Mouse (Mus musculus) limb, embryonic 12.5 days (tissue): ENCODE measurements at regions not wholly inside any gene's neighbourhood (a gene's known extent, or its start where the extent isn't known, plus 50 kb on each side); places are given as distances from the start of the nearest gene placed in this dataset.

Source experiments
- ATAC-seq: fragments of 200-750 bp; cut with Nextera tagmentation; 2 replicates; pipeline ENCODE4 v1.8.0; 2017; ENCODE audit warnings: low read depth, moderate TSS enrichment; ENCODE audit not compliant: insufficient number of reproducible peaks, insufficient read depth, low FRiP score, low TSS enrichment
- H3K27ac ChIP-seq: fragments of 300-500 bp; sonication (generic); 2 replicates; pipeline ENCODE4 v1.5.1; 2016; ENCODE audit warnings: mild to moderate bottlenecking, moderate library complexity
- H3K27me3 ChIP-seq: fragments of 300-500 bp; sonication (generic); 2 replicates; pipeline ENCODE4 v1.6.1; 2016; ENCODE audit warnings: mild to moderate bottlenecking, moderate library complexity
- H3K36me3 ChIP-seq: fragments of 300-500 bp; sonication (generic); 2 replicates; pipeline ENCODE4 v1.6.1; 2016; ENCODE audit warnings: mild to moderate bottlenecking, moderate library complexity
- H3K4me1 ChIP-seq: fragments of 300-500 bp; sonication (generic); replicated peaks from 2 replicates; pipeline ENCODE4 v1.6.1; 2016
- H3K4me2 ChIP-seq: fragments of 300-500 bp; sonication (generic); 2 replicates; pipeline ENCODE4 v1.6.1; 2016; ENCODE audit warnings: mild to moderate bottlenecking, moderate library complexity
- H3K4me3 ChIP-seq: fragments of 300-500 bp; sonication (generic); replicated peaks from 2 replicates; pipeline ENCODE4 v1.5.1; 2016; ENCODE audit warnings: mild to moderate bottlenecking
- H3K9ac ChIP-seq: fragments of 300-500 bp; sonication (generic); replicated peaks from 2 replicates; pipeline ENCODE4 v1.6.1; 2016; ENCODE audit warnings: mild to moderate bottlenecking, moderate library complexity
- H3K9me3 ChIP-seq: fragments of 300-500 bp; sonication (generic); 2 replicates; pipeline ENCODE4 v1.6.1; 2016; ENCODE audit warnings: mild to moderate bottlenecking, moderate library complexity
- WGBS: fragments of 180-500 bp; shearing (Covaris S2); methylation state at CpG from one replicate; pipeline ENCODE4 v1.1.7; 2016; 5-methylcytosine and 5-hydroxymethylcytosine counted together

DNA sequence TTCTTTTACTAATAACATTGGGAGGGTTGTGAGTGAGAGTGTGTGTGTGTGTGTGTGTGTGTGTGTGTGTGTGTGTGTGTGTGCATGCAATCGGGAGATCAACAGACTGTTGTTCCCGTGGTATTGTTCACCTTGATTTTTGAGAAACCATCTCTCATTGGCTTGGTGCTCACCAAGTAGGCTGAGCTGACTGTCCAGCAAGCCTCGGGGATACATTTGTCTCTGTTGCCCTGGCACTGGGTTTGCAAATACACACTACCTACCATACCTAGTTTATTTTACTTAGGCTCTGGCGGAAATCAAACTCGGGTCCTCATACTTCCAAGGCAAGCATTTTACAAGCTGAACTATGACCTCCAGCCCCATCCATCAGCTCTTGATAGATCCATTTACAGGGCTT, 306.0 kb upstream of the Ppargc1a start:
- H3K4me3 ChIP-seq = no peak overlapping the region
- no peaks in the 10 kb centered on the region for H3K9me3 ChIP-seq
- no peak overlapping the region for H3K9ac ChIP-seq
- no peak for ATAC-seq
- peaks cover 11% of the 10 kb centered on the region; the same call in 1 of the 2 replicates for H3K4me1 ChIP-seq
- no peaks in the 10 kb centered on the region for H3K27me3 ChIP-seq
- H3K4me2 ChIP-seq = no peak overlapping the region
- WGBS = 83% methylated on average over 5 of the region's 5 CpGs
- H3K27ac ChIP-seq = no peak overlapping the region
- H3K36me3 ChIP-seq = no peaks in the 10 kb centered on the region

DNA sequence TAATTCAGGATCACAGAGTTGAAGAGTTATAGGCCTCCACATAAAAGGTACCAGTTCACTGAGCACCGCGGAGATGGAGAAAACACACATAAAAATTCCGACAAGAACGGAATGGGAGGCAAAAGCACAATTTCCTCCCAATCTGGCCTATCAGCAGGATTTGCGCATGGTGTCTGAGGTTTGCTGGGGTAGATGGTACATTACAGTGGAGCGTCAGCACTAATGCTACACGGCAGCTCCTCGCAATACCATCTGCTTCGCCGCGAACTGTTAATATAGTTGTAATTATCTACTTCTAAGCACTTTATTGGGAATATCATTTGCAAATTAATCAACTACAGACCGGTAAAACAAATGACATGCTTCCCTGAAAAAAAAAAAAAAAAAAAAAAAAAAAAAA, 304.2 kb upstream of the Ppargc1a start:
- no peaks in the 10 kb centered on the region for H3K27me3 ChIP-seq
- no peaks in the 10 kb centered on the region for H3K36me3 ChIP-seq
- no peak overlapping the region for H3K27ac ChIP-seq
- H3K4me2 ChIP-seq = no peak overlapping the region
- peaks cover 11% of the 10 kb centered on the region; the same call in 1 of the 2 replicates for H3K4me1 ChIP-seq
- H3K4me3 ChIP-seq = no peak overlapping the region
- H3K9me3 ChIP-seq = no peaks in the 10 kb centered on the region
- ATAC-seq = no peak
- H3K9ac ChIP-seq = no peak overlapping the region
- 82% methylated on average over 12 of the region's 12 CpGs for WGBS

DNA sequence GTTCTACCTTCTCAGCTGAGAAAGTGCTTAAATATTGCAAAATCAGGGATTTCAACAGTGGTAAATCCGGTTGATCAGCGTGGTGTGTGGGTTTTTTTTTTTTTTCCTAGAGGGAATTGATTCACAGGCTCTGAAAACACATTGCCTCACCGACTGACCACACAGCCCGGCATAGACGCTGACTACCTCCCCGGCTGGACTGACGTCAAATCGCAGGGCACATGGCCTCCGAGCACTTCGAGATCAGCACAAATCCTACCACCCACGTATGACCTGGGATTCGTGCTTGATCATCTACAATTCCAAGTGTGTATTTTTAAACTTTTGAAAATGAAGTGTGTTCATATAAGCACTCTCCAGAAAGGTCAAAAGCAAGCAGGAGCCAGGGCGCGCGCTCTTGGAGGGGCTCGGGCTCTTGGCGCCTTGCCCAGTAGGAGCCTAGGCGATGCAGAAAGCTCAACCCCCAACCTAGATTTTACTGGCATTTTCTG, 300.7 kb upstream of the Ppargc1a start:
- H3K4me3 ChIP-seq = no peak overlapping the region
- WGBS = 73% methylated on average over 18 of the region's 18 CpGs
- H3K27me3 ChIP-seq = no peaks in the 10 kb centered on the region
- H3K4me1 ChIP-seq = peaks cover 11% of the 10 kb centered on the region; the same call in 1 of the 2 replicates
- no peak overlapping the region for H3K9ac ChIP-seq
- no peaks in the 10 kb centered on the region for H3K9me3 ChIP-seq
- no peaks in the 10 kb centered on the region for H3K36me3 ChIP-seq
- ATAC-seq = peak; percentile 75; the same call in 1 of the 2 replicates
- no peak overlapping the region for H3K4me2 ChIP-seq
- no peak overlapping the region for H3K27ac ChIP-seq

DNA sequence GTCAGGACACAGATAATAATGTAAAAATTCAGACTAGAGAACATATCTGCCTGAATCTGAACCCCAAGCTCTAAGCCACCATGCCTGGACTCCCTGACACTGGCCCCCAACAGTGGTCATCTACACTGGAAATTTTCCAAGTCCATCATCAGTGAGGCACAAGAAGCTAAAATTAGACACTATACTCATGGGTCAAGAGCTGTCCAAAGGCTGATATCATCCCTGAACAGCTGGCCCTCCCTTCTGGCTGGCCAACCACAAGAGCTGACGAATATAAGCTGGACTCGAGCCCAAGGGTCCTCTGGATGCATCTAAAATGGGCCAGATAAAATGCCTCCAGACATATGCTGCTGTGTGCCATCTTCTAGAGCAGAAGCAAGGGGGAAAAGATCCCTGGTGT, 298.5 kb upstream of the Ppargc1a start:
- H3K4me2 ChIP-seq = no peak overlapping the region
- 83% methylated on average over 2 of the region's 2 CpGs for WGBS
- H3K4me3 ChIP-seq = no peak overlapping the region
- no peaks in the 10 kb centered on the region for H3K36me3 ChIP-seq
- peaks cover 5% of the 10 kb centered on the region; the same call in 1 of the 2 replicates for H3K4me1 ChIP-seq
- H3K27me3 ChIP-seq = no peaks in the 10 kb centered on the region
- ATAC-seq = no peak
- H3K27ac ChIP-seq = no peak overlapping the region
- H3K9ac ChIP-seq = no peak overlapping the region
- no peaks in the 10 kb centered on the region for H3K9me3 ChIP-seq

DNA sequence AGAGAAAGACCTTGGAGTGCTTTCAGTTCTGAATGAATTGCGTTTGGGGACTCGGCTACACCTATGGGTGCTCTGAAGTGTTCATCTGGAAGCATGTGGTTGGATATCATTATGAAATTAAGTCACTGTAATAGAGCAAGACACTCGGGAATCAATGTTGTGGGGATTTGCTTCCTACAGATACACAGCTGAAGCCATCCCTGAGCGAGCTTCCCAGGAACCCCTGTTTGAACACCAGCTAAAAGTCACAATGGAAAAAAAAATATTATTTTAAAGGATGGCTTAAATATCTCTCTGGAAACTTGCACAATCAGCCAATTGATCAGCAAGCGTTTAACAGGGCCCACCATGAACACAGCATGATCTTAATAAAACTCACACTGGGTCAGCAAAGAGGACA, 293.0 kb upstream of the Ppargc1a start:
- Histone ChIP-seq H3K36me3 (no peaks in the 10 kb centered on the region), H3K9me3 (no peaks in the 10 kb centered on the region), H3K4me1 (no peaks in the 10 kb centered on the region), H3K4me3 (no peak overlapping the region), H3K9ac (no peak overlapping the region), H3K27ac (no peak overlapping the region), H3K27me3 (no peaks in the 10 kb centered on the region), H3K4me2 (no peak overlapping the region)
- WGBS = 90% methylated on average over 5 of the region's 5 CpGs
- no peak for ATAC-seq

DNA sequence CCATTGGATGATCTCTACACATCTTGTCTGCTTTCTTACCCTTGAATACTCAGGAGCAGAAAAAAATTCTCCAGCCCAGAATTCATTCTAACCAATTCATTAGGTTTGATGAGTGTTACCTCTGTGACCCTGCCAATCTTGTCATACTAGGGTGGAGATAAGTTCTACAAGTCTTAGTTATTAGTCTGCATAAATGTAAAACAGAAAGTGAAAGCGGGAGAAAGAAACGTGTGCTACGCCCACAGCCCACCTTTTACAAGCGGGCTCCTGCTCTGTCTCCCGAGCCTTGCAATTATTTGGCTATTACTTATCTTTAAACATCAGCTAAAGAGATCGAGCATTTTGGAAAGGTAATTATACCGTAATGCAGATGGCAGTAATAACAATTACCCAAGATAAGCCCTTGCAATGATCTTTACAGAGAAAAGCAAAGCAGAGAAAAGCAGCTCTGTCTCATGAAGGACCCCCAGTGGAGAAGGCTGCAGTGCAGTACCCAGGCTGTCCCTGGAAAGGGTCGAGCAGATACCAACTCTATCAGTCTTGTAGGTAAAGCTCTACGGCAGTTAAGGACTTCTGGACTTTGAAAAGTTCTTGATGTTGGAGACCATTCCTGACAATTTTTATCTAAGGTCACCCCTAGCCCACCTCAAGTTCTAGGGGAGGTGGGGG, 286.1 kb upstream of the Ppargc1a start:
- Histone ChIP-seq H3K27ac (no peak overlapping the region), H3K27me3 (no peaks in the 10 kb centered on the region), H3K4me1 (no peaks in the 10 kb centered on the region), H3K4me2 (peak overlapping the region; percentile 41), H3K9me3 (no peaks in the 10 kb centered on the region), H3K4me3 (no peak overlapping the region; the same call in 1 of the 2 replicates), H3K9ac (no peak overlapping the region), H3K36me3 (no peaks in the 10 kb centered on the region)
- ATAC-seq = no peak
- 40% methylated on average over 9 of the region's 9 CpGs for WGBS

DNA sequence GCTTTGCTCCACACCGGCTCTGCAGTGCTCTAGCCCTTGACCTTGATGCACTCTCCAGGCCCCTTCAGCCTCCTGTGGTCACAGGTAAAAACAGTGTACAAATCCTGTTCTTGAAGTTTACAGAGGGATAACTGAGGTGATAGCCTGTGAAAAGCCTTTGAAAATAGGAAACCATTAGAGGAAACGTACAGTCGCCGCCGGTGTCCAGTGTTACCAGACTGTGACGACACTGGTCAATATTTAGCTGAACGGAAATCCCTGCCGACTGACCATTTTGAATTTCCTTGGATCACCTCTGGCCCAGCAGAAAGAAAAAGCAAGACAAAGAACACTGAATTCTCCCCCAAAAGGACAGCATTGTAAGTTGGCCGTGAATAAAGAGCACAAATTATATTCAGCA, 282.6 kb upstream of the Ppargc1a start:
- H3K4me1 ChIP-seq = no peaks in the 10 kb centered on the region
- 89% methylated on average over 9 of the region's 9 CpGs for WGBS
- no peaks in the 10 kb centered on the region for H3K9me3 ChIP-seq
- no peaks in the 10 kb centered on the region for H3K36me3 ChIP-seq
- no peak overlapping the region for H3K4me3 ChIP-seq
- no peak overlapping the region for H3K27ac ChIP-seq
- no peak overlapping the region for H3K9ac ChIP-seq
- H3K27me3 ChIP-seq = no peaks in the 10 kb centered on the region
- no peak for ATAC-seq
- H3K4me2 ChIP-seq = no peak overlapping the region

DNA sequence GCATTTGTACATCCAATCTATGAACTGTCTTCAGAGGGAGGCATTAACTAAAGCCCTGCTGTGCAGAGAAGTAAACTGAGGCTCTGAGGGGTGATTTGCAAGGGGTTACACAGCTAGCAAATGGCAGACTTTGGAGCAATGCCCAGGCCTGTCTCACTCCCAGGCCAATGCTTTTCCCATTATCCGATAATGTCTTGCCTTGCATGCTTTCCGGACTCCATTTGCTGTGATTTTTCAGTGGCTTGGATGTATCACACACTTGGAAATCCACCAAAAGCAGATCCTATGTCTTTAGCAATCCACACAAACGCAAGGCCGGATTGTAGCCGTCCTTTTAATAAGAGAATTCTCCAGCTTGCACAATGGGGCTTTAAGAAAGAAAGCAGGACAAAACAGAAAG, 281.7 kb upstream of the Ppargc1a start:
- no peaks in the 10 kb centered on the region for H3K27me3 ChIP-seq
- H3K9ac ChIP-seq = no peak overlapping the region
- no peak overlapping the region for H3K4me3 ChIP-seq
- WGBS = 89% methylated on average over 5 of the region's 5 CpGs
- no peak for ATAC-seq
- H3K4me2 ChIP-seq = no peak overlapping the region
- H3K27ac ChIP-seq = no peak overlapping the region
- H3K36me3 ChIP-seq = no peaks in the 10 kb centered on the region
- H3K4me1 ChIP-seq = no peaks in the 10 kb centered on the region
- H3K9me3 ChIP-seq = no peaks in the 10 kb centered on the region

DNA sequence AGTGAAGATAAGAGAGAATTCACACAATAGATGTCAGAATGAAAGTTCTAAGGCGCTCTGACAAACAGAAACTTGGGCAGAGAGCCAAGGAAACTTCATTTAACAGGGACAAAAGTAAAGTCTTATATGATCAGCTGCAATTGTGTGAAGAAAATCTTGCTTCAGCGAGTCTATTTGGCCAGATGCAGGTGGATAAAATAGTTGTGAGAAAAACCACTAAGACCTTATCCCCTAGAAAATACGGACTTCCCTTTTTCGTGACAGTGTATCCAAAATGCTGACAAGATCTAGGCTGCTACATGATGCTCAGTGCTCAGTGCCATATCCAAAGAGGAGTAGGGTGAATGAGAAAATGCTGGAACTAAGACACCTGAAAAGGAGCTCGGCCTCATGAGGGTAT, 274.7 kb upstream of the Ppargc1a start:
- Histone ChIP-seq H3K36me3 (no peaks in the 10 kb centered on the region), H3K9ac (no peak overlapping the region), H3K9me3 (no peaks in the 10 kb centered on the region), H3K27me3 (no peaks in the 10 kb centered on the region; the same call in 1 of the 2 replicates), H3K27ac (no peak overlapping the region), H3K4me3 (no peak overlapping the region), H3K4me2 (no peak overlapping the region), H3K4me1 (peaks cover 7% of the 10 kb centered on the region; the same call in 1 of the 2 replicates)
- ATAC-seq = no peak
- 87% methylated on average over 5 of the region's 5 CpGs for WGBS

DNA sequence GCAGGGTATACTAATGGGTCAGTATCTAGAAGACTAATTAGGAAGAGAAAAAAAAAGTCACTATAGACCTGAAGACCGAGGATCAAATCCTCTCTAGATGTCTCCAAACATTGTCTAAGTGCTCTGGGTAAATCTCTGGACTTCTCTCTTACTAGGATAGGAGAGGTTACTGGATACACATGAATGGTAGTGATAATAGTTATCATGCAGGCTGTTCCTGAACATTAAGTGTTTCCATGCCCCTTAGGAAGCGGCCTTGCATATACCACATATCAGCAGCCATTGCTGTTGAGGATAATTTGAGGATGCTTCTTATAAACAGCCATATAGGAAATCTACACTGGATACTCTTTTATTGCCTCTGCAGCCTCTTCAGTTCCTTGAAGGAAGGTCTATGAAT, 274.2 kb upstream of the Ppargc1a start:
- Histone ChIP-seq H3K4me3 (no peak overlapping the region), H3K4me1 (peaks cover 7% of the 10 kb centered on the region; the same call in 1 of the 2 replicates), H3K9ac (no peak overlapping the region), H3K9me3 (no peaks in the 10 kb centered on the region), H3K27me3 (no peaks in the 10 kb centered on the region; the same call in 1 of the 2 replicates), H3K36me3 (no peaks in the 10 kb centered on the region), H3K27ac (no peak overlapping the region), H3K4me2 (no peak overlapping the region)
- 90% methylated on average over 2 of the region's 2 CpGs for WGBS
- no peak for ATAC-seq

DNA sequence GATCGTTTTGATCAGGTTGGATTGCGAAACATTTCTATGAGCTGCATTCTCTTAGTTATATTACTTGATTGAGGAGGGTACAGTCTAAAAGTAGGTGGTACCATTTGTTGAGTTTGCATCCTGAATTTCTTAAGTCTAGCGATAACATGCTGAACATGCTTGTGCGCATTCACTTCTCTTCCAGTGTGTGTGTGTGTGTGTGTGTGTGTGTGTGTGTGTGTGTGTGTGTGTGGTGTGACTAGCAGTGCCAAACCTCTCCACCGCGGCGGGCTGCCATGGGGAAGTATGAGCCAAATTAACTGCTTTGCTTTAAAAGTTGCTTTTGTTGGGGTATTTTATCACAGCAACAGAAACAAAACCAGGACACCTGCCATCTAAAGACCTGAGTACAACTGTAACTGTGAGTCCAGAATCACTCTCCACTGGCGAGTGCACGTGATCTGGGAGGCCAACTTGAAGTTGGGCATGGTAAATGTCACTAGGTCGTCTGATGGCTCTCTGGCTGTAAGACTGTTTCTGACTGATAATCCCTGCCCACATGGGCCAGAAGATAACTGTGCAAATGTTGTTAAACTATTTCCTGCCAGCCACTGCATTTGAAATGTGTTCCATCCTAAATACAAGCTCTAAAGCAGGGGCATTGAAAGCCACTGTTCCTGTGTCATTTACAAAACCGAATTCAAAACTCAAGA, 273.3 kb upstream of the Ppargc1a start:
- 90% methylated on average over 11 of the region's 11 CpGs for WGBS
- no peak for ATAC-seq
- no peak overlapping the region for H3K4me3 ChIP-seq

More for the DNA sequence above, 273.3 kb upstream of the Ppargc1a start:
- Histone ChIP-seq H3K4me2 (no peak overlapping the region), H3K4me1 (peaks cover 7% of the 10 kb centered on the region; the same call in 1 of the 2 replicates), H3K9me3 (no peaks in the 10 kb centered on the region), H3K27ac (no peak overlapping the region), H3K9ac (no peak overlapping the region), H3K27me3 (no peaks in the 10 kb centered on the region; the same call in 1 of the 2 replicates), H3K36me3 (no peaks in the 10 kb centered on the region)
